ENCODE assay signal across 20 mouse cellular contexts in genomic region chr6:72458418-72458817, GRCm38 (mm10). TPM values are rescaled to one million over a fixed set of nuclear protein-coding genes. Genes with fewer than 3 reads are reported as not detected.
DNase-seq lines count a peak whose midpoint lies in the region; ATAC-seq and TF ChIP-seq lines count a peak whose summit lies in the region.
"Had no signal": no experiment of that assay in that cellular context is flagged by ENCODE, and none has a peak within 500 bp of the region (broad histone marks: within the 10 kb centered on the region; RNA-seq: fewer than 3 reads in every experiment).

No protein-coding gene starts in this region.

- TF ChIP-seq EP300 in lung, postnatal 0 days (IDR thresholded peaks at IDR 0.05): no peak
- TF ChIP-seq EP300 in stomach, postnatal 0 days (optimal IDR thresholded peaks at IDR 0.05): no peak

- H3K9me3 ChIP-seq in heart, embryonic 13.5 days: no peaks in the 10 kb centered on the region
- H3K9me3 ChIP-seq in heart, embryonic 10.5 days: no peaks in the 10 kb centered on the region
- no peaks in the 10 kb centered on the region for H3K9me3 ChIP-seq in lung, postnatal 0 days (ENCODE audit: low read length)
- H3K9me3 ChIP-seq in limb, embryonic 14.5 days (ENCODE audit: control insufficient read depth, low read length): no peaks in the 10 kb centered on the region
- no peaks in the 10 kb centered on the region for H3K9me3 ChIP-seq in stomach, postnatal 0 days (ENCODE audit: control insufficient read depth, low read length)
- H3K9me3 ChIP-seq: forebrain, embryonic 10.5 days; heart, embryonic 12.5 days; hindbrain, embryonic 10.5 days; limb, embryonic 12.5 days had no signal

- TF ChIP-seq POLR2A in limb, embryonic 14.5 days (IDR thresholded peaks at IDR 0.05; ENCODE audit: borderline replicate concordance, extremely low read depth, insufficient read depth, insufficient read length): no peak

- no peak overlapping the region for H3K4me2 ChIP-seq in heart, embryonic 13.5 days
- no peak overlapping the region for H3K4me2 ChIP-seq in lung, postnatal 0 days (replicated peaks; ENCODE audit: low read depth, low read length)
- H3K4me2 ChIP-seq in limb, embryonic 14.5 days (replicated peaks; ENCODE audit: low read depth, low read length, severe bottlenecking): no peak overlapping the region
- H3K4me2 ChIP-seq in stomach, postnatal 0 days (replicated peaks; ENCODE audit: low read depth): no peak overlapping the region; the same call in 1 of the 2 replicates
- H3K4me2 ChIP-seq: heart, embryonic 12.5 days; limb, embryonic 12.5 days had no signal

- WGBS in heart, embryonic 13.5 days: 60% methylated on average over 7 of the region's 7 CpGs
- 68% methylated on average over 7 of the region's 7 CpGs for WGBS in heart, embryonic 10.5 days
- 35% methylated on average over 7 of the region's 7 CpGs for WGBS in lung, postnatal 0 days
- 66% methylated on average over 7 of the region's 7 CpGs for WGBS in limb, embryonic 14.5 days
- WGBS in stomach, postnatal 0 days: 31% methylated on average over 7 of the region's 7 CpGs

- peak overlapping the region; percentile 36; the same call in 1 of the 2 replicates for H3K27ac ChIP-seq in heart, embryonic 13.5 days (replicated peaks)
- H3K27ac ChIP-seq in heart, embryonic 10.5 days: no peak overlapping the region
- H3K27ac ChIP-seq in lung, postnatal 0 days (ENCODE audit: low read length): peak overlapping the region; percentile 35; the same call in 1 of the 2 replicates
- 0 out of 2 replicates have a peak overlapping the region, but pooled peaks have one; percentile 6 for H3K27ac ChIP-seq in limb, embryonic 14.5 days (replicated peaks; ENCODE audit: low read depth, low read length)
- H3K27ac ChIP-seq in stomach, postnatal 0 days (replicated peaks): peak overlapping the region; percentile 40; the same call in 1 of the 2 replicates
- H3K27ac ChIP-seq: forebrain, embryonic 10.5 days; hindbrain, embryonic 10.5 days; limb, embryonic 12.5 days had no signal

- intact Hi-C loops in left cerebral cortex, postnatal 14 days (cut with DNase I): no loop called here
- intact Hi-C loops in left cerebral cortex, postnatal 25 days (cut with DNase I): no loop called here

- H3K27me3 ChIP-seq in heart, embryonic 13.5 days (replicated peaks): no peaks in the 10 kb centered on the region
- H3K27me3 ChIP-seq in heart, embryonic 10.5 days (ENCODE audit: insufficient read depth, poor library complexity, severe bottlenecking): no peaks in the 10 kb centered on the region
- H3K27me3 ChIP-seq in lung, postnatal 0 days (replicated peaks; ENCODE audit: insufficient read depth, low read length): no peaks in the 10 kb centered on the region
- no peaks in the 10 kb centered on the region for H3K27me3 ChIP-seq in limb, embryonic 14.5 days (ENCODE audit: control insufficient read depth, insufficient read depth, low read length)
- no peaks in the 10 kb centered on the region for H3K27me3 ChIP-seq in stomach, postnatal 0 days (ENCODE audit: control insufficient read depth, insufficient read depth, low read length)
- H3K27me3 ChIP-seq: heart, embryonic 12.5 days; limb, embryonic 12.5 days had no signal

- TF ChIP-seq CTCF in lung, postnatal 0 days (IDR thresholded peaks at IDR 0.05): no peak
- TF ChIP-seq CTCF in stomach, postnatal 0 days (IDR thresholded peaks at IDR 0.05; ENCODE audit: low read depth): no peak

- H3K9ac ChIP-seq in heart, embryonic 13.5 days: no peak overlapping the region
- no peak overlapping the region for H3K9ac ChIP-seq in lung, postnatal 0 days (replicated peaks; ENCODE audit: low read depth)
- H3K9ac ChIP-seq in limb, embryonic 14.5 days (ENCODE audit: low read depth, low read length, severe bottlenecking): no peak overlapping the region
- H3K9ac ChIP-seq in stomach, postnatal 0 days (ENCODE audit: low read length): no peak overlapping the region
- H3K9ac ChIP-seq: heart, embryonic 12.5 days; limb, embryonic 12.5 days had no signal

- DNase-seq in heart, embryonic 10.5 days (ENCODE audit: low spot score): no peak
- DNase-seq in lung, postnatal 0 days (ENCODE audit: low spot score): no peak
- DNase-seq in lung, adult 18-20 months: no peak
- no peak for DNase-seq in limb, embryonic 14.5 days (ENCODE audit: low spot score)
- DNase-seq in stomach, postnatal 0 days (ENCODE audit: low spot score): no peak
- DNase-seq in left cerebral cortex, postnatal 14 days (ENCODE audit: low spot score in 2 of 2): no peak
- no peak for DNase-seq in left cerebral cortex, postnatal 25 days (ENCODE audit: low spot score in 2 of 2)
- DNase-seq: B cell, adult 2 months; cerebellum, adult 11 months; cerebellum, postnatal 14 days; gastrocnemius, postnatal 14 days; layer of hippocampus, postnatal 36 days; midbrain, embryonic 14.5 days; retina, postnatal 1 day; right cerebral cortex, postnatal 4 days had no signal

- peaks cover 32% of the 10 kb centered on the region for H3K4me1 ChIP-seq in heart, embryonic 13.5 days
- peaks cover 29% of the 10 kb centered on the region for H3K4me1 ChIP-seq in heart, embryonic 10.5 days
- peaks cover 4% of the 10 kb centered on the region; the same call in 1 of the 2 replicates for H3K4me1 ChIP-seq in lung, postnatal 0 days (ENCODE audit: insufficient read depth, low read depth, low read length)
- H3K4me1 ChIP-seq in limb, embryonic 14.5 days (ENCODE audit: control insufficient read depth, insufficient read depth, low read length): peaks cover 22% of the 10 kb centered on the region
- no peaks in the 10 kb centered on the region; the same call in 1 of the 2 replicates for H3K4me1 ChIP-seq in stomach, postnatal 0 days (replicated peaks; ENCODE audit: control insufficient read depth, insufficient read depth)

- no peak for ATAC-seq in heart, embryonic 13.5 days (ENCODE audit: extremely low read depth, insufficient number of reproducible peaks, low FRiP score, low TSS enrichment)
- no peak for ATAC-seq in lung, postnatal 0 days
- ATAC-seq in limb, embryonic 14.5 days (ENCODE audit: low FRiP score, low read depth): no peak
- no peak for ATAC-seq in stomach, postnatal 0 days (ENCODE audit: low FRiP score, low TSS enrichment)

- no peak overlapping the region for H3K4me3 ChIP-seq in heart, embryonic 13.5 days
- H3K4me3 ChIP-seq in heart, embryonic 10.5 days: no peak overlapping the region
- no peak overlapping the region for H3K4me3 ChIP-seq in lung, postnatal 0 days (ENCODE audit: low read depth, low read length)
- no peak overlapping the region for H3K4me3 ChIP-seq in limb, embryonic 14.5 days (replicated peaks; ENCODE audit: low read length)
- no peak overlapping the region for H3K4me3 ChIP-seq in stomach, postnatal 0 days (ENCODE audit: low read depth, low read length)
- H3K4me3 ChIP-seq: forebrain, embryonic 10.5 days; heart, embryonic 12.5 days; hindbrain, embryonic 10.5 days; limb, embryonic 12.5 days had no signal

- no peaks in the 10 kb centered on the region for H3K36me3 ChIP-seq in heart, embryonic 13.5 days
- H3K36me3 ChIP-seq in heart, embryonic 10.5 days: no peaks in the 10 kb centered on the region
- no peaks in the 10 kb centered on the region for H3K36me3 ChIP-seq in lung, postnatal 0 days (ENCODE audit: insufficient read depth, low read length)
- H3K36me3 ChIP-seq in limb, embryonic 14.5 days (ENCODE audit: control insufficient read depth, insufficient read depth, low read length): no peaks in the 10 kb centered on the region
- H3K36me3 ChIP-seq in stomach, postnatal 0 days (ENCODE audit: control insufficient read depth, insufficient read depth, low read length): no peaks in the 10 kb centered on the region
- H3K36me3 ChIP-seq: forebrain, embryonic 10.5 days; heart, embryonic 12.5 days; hindbrain, embryonic 10.5 days; limb, embryonic 12.5 days had no signal

RNA-seq across cellular contexts. Expression of gene Mat2a, which starts 19.1 kb away (rescaled TPM):
- 264 and 267 TPM in 2 replicates for polyA plus RNA-seq in heart, embryonic 13.5 days (2015; fragmentation: Nextera tagmentation; extraction: Ambion mirVana)
- polyA plus RNA-seq in heart, embryonic 10.5 days (2016; fragmentation: Nextera tagmentation; extraction: Ambion mirVana): 353 and 387 TPM in 2 replicates
- polyA plus RNA-seq in lung, postnatal 0 days (2015; fragmentation: Nextera tagmentation; extraction: Ambion mirVana): 165 and 171 TPM in 2 replicates
- polyA plus RNA-seq in limb, embryonic 14.5 days (2012; rRNA removed): 252 and 285 TPM in 2 replicates
- 352 and 392 TPM in 2 replicates for polyA plus RNA-seq in limb, embryonic 14.5 days (2014; fragmentation: Nextera tagmentation; extraction: Ambion mirVana)
- 143 and 146 TPM in 2 replicates for polyA plus RNA-seq in stomach, postnatal 0 days (2015; fragmentation: Nextera tagmentation; extraction: Ambion mirVana)
- total RNA-seq in left cerebral cortex, postnatal 14 days (2021): 100 to 1,000 TPM; 170 to 173 TPM
- 100 to 1,000 TPM; 168 to 176 TPM for total RNA-seq in left cerebral cortex, postnatal 25 days (2021)

RNA-seq across cellular contexts. Expression of gene Ggcx, which starts 44.3 kb away (rescaled TPM):
- polyA plus RNA-seq in heart, embryonic 13.5 days (2015; fragmentation: Nextera tagmentation; extraction: Ambion mirVana): 28.3 and 31.5 TPM in 2 replicates
- polyA plus RNA-seq in heart, embryonic 10.5 days (2016; fragmentation: Nextera tagmentation; extraction: Ambion mirVana): 28.6 and 29.2 TPM in 2 replicates
- 28.6 and 32.2 TPM in 2 replicates for polyA plus RNA-seq in lung, postnatal 0 days (2015; fragmentation: Nextera tagmentation; extraction: Ambion mirVana)
- 44.9 and 59.8 TPM in 2 replicates for polyA plus RNA-seq in limb, embryonic 14.5 days (2012; rRNA removed)
- polyA plus RNA-seq in limb, embryonic 14.5 days (2014; fragmentation: Nextera tagmentation; extraction: Ambion mirVana): 15.3 and 18.4 TPM in 2 replicates
- 10.7 and 10.8 TPM in 2 replicates for polyA plus RNA-seq in stomach, postnatal 0 days (2015; fragmentation: Nextera tagmentation; extraction: Ambion mirVana)
- 10 to 100 TPM; 22.3 to 23.1 TPM for total RNA-seq in left cerebral cortex, postnatal 14 days (2021)
- total RNA-seq in left cerebral cortex, postnatal 25 days (2021): 10 to 100 TPM; 19.2 to 19.3 TPM
